Mouse (Mus musculus) granulocyte monocyte progenitor cell, adult 5-6 weeks (primary cell): ENCODE results near the gene Pcolce. TPM values are rescaled to one million over a fixed set of nuclear protein-coding genes. Genes with fewer than 3 reads are reported as not detected.
"Not testable (repeated sequence)": the region's sequence is repeated elsewhere in the genome, so short reads cannot be mapped to it uniquely, and the experiment has no call there.

Experiments used
- ATAC-seq: replicated peaks from 2 replicates; pipeline ENCODE4 v1.8.0; 2016; ENCODE audit warnings: mild to moderate bottlenecking, moderate TSS enrichment, inconsistent platforms; ENCODE audit not compliant: poor library complexity, severe bottlenecking
- total RNA-seq, 2 experiments: library from RNA; stranded (forward) in 1 of 2; stranded (reverse) in 1 of 2; fragments of 200-712, 200-1000 nt in 1 of 2; fragments of >200 nt in 1 of 2; fragmentation: Nextera tagmentation in 1 of 2; gene quantifications; 2 replicates each; pipeline ENCODE4 v1.2.3; 2014 to 2017

Gene Pcolce
- total RNA-seq, 2 experiments from 2014 or later: 0.62 TPM; not detected in 1

DNA sequence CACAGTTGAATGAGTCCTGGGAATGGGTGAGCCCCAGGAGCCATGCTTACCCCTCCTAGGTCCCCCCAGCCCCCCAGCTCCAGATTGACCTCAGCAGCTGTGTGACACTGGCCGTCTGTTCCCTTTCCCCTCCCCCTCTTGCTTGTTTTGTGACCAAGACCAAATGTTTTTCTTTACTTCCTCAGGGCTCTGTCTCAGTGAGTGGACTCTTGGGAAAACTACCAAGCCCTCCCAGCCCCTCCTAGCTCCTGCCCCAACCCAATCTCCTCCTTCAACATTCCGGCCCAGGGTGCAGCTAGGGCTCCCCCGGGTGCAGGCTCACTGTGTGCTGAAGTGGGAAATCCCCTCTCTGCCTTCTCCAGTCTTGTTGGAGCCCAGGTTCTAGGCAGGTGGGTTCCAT lies 17.0 kb upstream of the Pcolce start:
- ATAC-seq: no peak

GRCm38 (mm10) chr5:137629906-137630545 lies 16.4 kb upstream of the Pcolce start:
- ATAC-seq: no peak

GRCm38 (mm10) chr5:137629306-137629721 lies 15.7 kb upstream of the Pcolce start:
- peak; percentile 7 for ATAC-seq

GRCm38 (mm10) chr5:137628498-137629305 lies 15.1 kb upstream of the Pcolce start, which contains the start of the genes Fbxo24, Lrch4 and Gm20605:
Gene Fbxo24 (minus strand): TSS chr5:137629002.
Gene Lrch4 (plus strand): TSS chr5:137629121.
Gene Gm20605 (plus strand): TSS chr5:137629175.
- peak; percentile 72 for ATAC-seq

DNA sequence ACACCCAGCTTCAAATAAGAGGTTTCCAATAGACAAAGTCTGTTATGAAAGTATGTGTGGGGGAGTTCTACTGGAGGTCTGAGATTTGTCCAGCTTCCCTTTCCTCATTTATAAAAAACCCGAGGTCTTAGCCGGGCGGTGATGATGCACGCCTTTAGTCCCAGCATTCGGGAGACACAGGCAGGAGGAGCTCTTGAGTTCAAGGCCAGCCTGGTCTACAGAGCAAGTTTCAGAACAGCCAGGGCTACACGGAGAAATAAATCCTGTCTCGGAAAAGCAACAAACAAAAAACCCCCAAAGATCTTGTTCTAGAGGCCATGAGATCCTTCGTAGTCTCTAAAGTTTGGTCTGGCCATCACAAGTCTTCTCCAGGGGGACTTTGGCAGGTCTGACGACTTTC lies 14.4 kb upstream of the Pcolce start:
- ATAC-seq: no peak

DNA sequence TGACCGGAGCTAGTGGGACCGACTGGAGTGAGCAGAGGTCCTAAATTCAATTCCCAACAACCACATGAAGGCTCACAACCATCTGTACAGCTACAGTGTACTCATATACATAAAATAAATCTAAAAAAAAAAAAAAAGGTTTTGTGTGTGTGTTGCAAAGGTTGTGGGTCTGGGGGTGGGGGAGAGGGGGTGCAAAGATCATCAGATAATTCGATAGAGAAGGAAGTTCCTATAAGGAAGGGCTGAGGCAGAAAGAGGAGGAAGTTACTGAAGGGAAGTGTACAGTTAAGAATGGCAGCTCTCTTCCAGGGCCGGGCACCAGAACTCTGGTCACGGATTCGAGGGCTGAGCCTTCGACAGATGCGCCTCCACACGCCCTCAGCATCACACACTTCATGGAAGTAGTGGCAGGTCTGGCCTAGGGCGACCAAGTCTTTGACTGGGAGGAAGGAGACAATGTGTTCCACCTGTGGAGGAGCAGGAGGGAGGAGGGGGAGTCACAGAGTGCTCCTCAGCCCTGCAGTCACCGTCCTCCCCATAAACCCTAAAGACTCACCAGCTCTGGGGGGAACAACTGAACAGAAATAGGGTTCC lies 10.4 kb upstream of the Pcolce start:
- ATAC-seq: peak; percentile 13

DNA sequence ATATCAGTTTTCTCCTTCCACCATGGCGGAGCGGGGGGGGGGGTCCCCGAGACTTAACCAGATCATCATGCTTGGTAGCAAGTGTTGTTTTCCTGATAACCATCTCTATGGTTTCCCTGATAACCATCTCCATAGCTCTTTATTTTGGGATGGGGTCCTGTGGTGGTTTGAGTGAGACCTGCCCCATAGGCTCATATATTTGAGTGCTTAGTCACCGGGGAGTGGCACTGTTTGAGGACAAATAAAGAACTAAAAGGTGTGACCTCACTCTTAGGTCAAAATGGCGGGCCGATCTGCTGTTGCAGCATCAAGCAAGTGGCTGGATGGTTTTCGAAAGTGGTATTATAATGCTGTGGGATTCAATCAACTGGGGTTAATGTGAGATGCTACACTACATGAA lies 1.8 kb upstream of the Pcolce start:
- no peak for ATAC-seq

DNA sequence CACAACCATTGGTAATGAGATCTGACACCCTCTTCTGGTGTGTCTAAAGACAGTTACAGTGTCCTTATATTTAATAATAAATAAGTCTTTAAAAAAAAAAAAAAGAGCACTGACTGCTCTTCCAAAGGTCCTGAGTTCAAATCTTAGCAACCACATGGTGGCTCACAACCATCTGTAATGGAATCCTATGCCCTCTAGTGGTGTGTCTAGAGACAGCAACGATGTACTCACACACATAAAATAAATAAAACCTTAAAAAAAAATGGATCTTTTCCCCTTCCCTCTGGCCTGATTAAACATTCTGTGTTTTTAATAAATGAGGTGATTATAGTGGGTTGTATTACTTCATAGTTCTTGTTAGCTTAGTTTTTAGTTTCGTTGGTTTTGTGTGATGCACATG lies 1.3 kb upstream of the Pcolce start:
- ATAC-seq: not testable (repeated sequence)

- ATAC-seq: no peak
Measured at GRCm38 (mm10) chr5:137613076-137613475, 508 bp downstream of the Pcolce start.

DNA sequence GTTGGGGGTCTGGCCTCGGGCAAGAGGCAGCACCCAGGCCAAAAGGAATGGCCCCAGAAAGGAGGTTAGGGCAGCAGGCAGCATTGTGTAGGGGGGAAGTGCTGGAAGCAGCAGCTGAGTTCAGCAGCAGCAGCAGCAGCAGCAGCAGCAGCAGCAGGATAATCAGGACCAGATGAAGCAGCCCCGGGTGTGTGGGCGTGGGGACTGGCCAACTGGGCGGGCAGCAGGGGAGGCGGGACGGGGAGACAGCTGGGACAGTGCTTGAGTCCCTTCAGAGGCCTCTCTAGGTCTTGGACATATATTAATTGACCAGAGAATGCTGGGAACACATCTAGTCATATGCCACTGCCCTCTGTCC lies 2.4 kb downstream of the Pcolce start:
- ATAC-seq: no peak

DNA sequence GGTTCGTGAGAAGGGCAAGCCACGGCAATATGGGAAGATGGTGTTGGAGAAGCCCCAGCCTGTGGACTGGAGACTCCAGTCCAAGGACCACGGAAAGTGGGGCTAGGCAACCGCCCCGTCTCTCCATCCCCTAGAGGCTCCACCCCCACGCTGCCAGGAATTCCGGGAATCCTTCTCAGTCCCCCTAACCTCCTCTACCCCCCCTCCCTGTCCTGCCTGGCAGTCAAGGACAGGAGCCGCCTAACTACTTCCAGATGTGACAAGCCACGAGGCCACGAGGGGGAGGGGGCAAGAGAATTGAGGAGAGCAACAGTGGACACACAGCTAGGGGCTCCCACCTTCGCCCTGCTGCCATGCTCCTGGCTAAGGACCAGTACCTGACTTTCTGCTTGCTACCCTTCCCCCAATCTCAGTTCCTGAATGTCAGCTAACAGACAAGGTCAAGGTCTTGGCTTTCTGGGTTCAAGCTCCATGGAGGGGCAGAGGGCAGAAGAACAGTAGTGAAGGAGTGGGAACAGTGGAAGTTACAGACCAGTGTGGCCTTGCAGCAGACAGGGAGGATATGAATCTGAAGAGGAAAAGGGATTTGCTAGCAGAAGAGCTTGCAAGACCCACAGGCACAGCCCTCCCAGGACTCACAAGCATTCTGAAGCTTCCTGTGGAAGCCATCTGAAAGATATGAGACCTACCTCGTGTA lies 2.9 kb downstream of the Pcolce start:
- ATAC-seq: no peak

GRCm38 (mm10) chr5:137610056-137610455 lies 3.5 kb downstream of the Pcolce start:
- no peak for ATAC-seq

DNA sequence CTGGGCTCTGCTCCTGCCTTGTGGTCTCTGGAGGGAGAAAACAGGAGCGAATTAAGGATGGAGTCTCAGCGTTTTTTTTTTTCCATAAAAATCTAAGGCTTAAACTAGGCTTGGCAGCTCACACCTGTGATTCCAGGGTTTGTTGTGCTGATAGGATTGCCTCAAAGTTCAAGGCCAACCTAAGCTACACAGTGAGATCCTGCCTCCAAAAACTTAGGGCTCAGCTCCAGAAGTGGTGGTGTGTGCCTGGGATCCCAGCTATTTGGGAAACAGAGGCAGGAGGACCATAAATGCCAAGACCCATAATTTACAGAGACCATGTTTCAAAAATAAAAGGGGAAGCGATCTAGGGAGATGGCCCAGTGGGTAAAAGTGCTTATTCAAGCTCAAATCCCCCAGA lies 4.3 kb downstream of the Pcolce start:
- ATAC-seq: no peak

DNA sequence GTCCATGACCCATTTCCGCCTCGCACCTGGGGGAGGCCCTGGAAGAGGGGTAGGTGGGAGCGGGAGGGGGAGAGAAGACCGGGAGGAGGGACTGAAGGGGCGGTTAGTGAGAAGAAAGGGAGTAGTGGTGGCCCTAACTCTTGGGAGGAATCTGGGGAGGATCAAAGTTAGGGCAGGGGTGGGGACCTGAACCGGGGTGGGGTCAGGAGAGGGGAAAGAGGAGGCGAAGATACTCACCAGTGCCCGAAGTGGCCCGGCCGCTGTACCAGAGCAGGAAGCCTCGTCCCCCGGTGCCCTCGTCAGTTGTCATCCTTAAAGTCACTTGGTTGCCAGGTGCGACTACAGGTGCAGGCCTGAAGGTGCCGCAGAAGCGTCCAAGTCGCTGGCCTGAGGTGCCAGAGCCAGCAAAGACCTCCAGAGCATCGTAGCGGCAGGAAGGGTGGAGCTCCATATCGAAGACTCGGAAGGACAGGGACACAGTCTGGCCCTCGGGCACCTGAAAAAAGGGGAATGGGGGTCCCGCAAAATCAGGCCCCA lies 4.9 kb downstream of the Pcolce start:
- no peak for ATAC-seq

- ATAC-seq: no peak
Measured at GRCm38 (mm10) chr5:137607860-137608653, 5.5 kb downstream of the Pcolce start.

DNA sequence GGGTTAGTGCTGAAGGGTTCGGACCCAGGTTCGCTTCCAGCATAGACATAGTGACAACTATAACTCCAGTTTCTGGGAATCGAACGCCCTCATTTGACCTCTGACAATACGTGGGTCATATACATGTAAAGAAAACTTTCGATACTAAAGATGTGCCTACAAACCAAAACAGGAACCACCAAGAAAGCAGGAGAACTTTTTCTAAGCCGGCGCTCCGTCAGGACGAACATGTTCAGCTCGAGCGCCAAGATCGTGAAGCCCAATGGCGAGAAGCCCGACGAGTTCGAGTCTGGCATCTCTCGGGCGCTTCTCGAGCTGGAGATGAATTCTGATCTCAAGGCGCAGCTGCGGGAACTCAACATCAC lies 12.2 kb downstream of the Pcolce start:
- ATAC-seq: no peak

DNA sequence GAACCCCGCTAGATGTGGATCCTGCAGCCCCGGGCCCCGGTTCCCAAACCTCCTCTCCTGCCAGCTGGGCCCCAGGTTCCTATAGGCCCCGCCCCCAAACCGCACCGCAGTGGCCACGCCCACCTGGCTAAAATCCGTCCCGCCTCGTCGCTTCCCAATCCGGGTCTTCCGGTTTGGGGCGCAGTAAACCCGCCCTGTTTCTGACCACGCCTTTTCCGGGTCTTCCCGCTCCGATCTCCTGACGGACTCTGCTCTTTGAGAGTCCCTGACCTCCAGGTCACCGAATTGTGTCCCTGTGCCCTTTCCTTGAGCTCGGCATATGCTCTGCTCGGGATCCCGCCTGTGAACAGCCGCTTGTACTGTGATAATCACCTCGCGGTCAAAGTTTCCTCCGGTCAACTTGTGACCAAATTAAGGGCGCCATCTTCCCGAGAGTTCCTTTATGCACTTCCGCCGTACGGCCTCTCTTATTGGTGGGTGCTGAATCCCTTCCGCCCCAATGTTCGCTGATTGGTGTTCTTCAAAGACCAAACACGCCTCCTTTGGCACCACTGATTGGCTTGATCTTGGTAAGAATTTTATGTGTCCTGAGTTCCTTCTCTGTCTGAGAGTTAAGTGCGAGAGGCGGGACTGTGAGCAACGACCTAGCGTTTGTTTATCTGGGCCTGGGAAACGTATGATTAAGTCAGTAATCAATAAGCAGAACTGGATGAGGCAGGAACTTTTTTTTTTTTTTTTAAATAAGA lies 12.8 kb downstream of the Pcolce start, which contains the start of gene Mospd3:
Gene Mospd3 (minus strand): TSS at position 440 of the 746 bp plus-strand sequence.
- peak; percentile 83 for ATAC-seq

DNA sequence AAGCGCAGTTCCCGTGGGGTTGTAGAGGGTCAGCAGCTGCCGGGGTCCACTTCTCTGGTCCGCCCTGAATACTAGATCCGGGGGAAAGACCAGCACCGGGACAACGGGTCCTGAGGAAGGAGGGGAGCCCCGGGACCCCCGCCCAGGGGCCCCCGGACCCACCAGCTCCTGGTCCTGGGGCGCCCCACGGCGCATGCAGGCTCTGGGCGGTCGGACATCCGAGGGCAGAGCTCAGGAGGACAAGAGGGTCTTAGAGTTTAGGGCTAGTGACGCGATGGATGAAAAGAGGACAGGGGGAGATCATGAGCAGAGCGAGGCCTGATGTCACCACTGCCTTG lies 13.3 kb downstream of the Pcolce start:
- ATAC-seq: no peak

- no peak for ATAC-seq
Measured at GRCm38 (mm10) chr5:137599600-137599999, 14.0 kb downstream of the Pcolce start.
